Mouse (Mus musculus) liver, adult 10 weeks (tissue): ENCODE data around the gene Calcb. TPM values are rescaled to one million over a fixed set of nuclear protein-coding genes. Genes with fewer than 3 reads are reported as not detected.

Source experiments
- polyA plus RNA-seq: library from polyadenylated mRNA; stranded (reverse); fragments of 350-450 nt; fragmentation: Illumina TruSeq; extraction: RNeasy Lipid Tissue Mini Kit (QIAGEN cat#74804); gene quantifications from one replicate; pipeline ENCODE4 v1.2.3, GENCODE M21; 2014; ENCODE audit warnings: low read depth, low replicate concordance

Calcb gene
- polyA plus RNA-seq: not detected

DNA sequence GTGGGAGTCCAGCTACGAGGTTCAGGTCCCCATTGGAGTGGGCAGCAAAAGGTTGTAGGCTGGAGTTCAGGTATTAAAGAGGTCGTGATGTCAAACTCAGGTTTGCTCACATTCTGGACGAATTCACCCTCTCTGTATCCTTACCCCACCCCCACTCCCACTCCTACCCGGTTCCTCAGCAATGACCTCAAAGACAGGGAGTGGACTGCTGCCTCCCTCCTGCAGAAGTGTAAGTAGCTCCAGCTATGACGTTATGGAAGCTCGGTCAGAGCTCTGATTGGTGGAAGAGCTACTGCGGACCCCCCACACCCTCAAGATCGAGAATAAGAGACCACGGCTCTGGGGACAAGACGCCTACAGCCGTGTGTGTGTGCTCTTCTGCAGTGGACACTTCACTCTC is at the start of gene Calcb:
TSS of gene Calcb (plus strand) at position 344 of the 400 bp plus-strand sequence.

DNA sequence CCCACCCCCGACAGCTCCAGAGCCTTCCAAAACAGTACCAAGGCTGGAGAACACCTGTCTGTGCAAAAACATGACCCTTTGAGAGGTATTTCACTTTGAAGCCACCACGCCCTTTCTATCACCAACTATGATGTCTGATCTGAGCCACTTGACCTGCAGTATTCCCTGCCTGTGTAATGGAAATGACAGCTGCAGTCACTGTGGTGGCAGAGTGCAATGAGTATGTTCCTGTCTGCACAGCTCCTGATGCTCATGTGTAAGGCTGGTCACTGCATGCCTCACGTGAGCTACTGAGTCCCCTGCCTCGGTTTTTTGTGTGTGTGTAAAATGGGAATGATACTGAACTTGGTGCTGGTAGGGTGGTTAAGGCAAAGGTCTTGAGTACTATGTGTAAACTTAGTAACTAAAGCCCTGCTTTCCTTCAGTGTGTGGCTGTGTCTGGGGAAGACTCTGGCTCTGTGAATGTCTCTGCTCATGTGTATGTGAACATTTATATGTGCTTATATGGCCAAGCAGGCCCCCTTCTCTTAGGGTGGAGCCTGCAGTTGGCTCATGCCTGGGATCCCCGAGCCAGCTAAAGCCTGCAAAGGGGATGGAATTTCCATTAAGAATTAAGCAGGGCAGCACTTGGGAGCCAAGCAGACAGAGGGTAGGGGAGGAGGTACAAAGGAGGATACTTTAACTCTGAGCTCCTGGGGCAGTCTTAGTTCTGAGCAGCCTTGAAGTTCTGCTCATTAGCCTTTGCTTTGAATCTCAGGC is 24.8 kb downstream of the Calcb start, which contains the start of gene Insc:
TSS of gene Insc (plus strand) at position 673 of the 759 bp plus-strand sequence.

Other genes with a start within 250 kb of the Calcb start
- gene Cyp2r1, start 155.7 kb upstream of the Calcb start, polyA plus RNA-seq: 67.4 TPM
- gene Calca, start 82.3 kb upstream of the Calcb start, polyA plus RNA-seq: not detected
- gene Insc, start 25.1 kb downstream of the Calcb start, polyA plus RNA-seq: 9.0 TPM